Mouse (Mus musculus) neural tube, embryonic 11.5 days (tissue): Measurements from ENCODE around the gene Efna3. TPM values are rescaled to one million over a fixed set of nuclear protein-coding genes. Genes with fewer than 3 reads are reported as not detected.

ENCODE experiments used
- ATAC-seq: fragments of 200-750 bp; cut with Nextera tagmentation; 2 replicates; pipeline ENCODE4 v1.8.0; 2017; ENCODE audit warnings: moderate number of reproducible peaks, mild to moderate bottlenecking, moderate TSS enrichment, moderate library complexity; ENCODE audit not compliant: insufficient read depth, low FRiP score, low TSS enrichment
- DNase-seq: peaks from one replicate; pipeline ENCODE4 v3.0.0-alpha.2; 2015; ENCODE audit warnings: low spot score
- H3K27ac ChIP-seq: fragments of 300-500 bp; sonication (generic); 2 replicates; pipeline ENCODE4 v1.5.1; 2014; ENCODE audit warnings: low read depth, mild to moderate bottlenecking, low read length
- H3K27me3 ChIP-seq: fragments of 300-500 bp; sonication (generic); 2 replicates; pipeline ENCODE4 v1.6.1; 2014; ENCODE audit warnings: mild to moderate bottlenecking, low read length, mixed read lengths; ENCODE audit not compliant: control insufficient read depth, insufficient read depth
- H3K36me3 ChIP-seq: fragments of 300-500 bp; sonication (generic); 2 replicates; pipeline ENCODE4 v1.6.1; 2014; ENCODE audit warnings: mild to moderate bottlenecking, low read length, moderate library complexity, mixed read lengths; ENCODE audit not compliant: control insufficient read depth, insufficient read depth
- H3K4me1 ChIP-seq: fragments of 300-500 bp; sonication (generic); 2 replicates; pipeline ENCODE4 v1.6.1; 2014; ENCODE audit warnings: low read length, mixed read lengths; ENCODE audit not compliant: control insufficient read depth, insufficient read depth
- H3K4me2 ChIP-seq: fragments of 300-500 bp; sonication (generic); 2 replicates; pipeline ENCODE4 v1.6.1; 2014; ENCODE audit warnings: low read depth, mild to moderate bottlenecking, moderate library complexity
- H3K4me3 ChIP-seq: fragments of 300-500 bp; sonication (generic); 2 replicates; pipeline ENCODE4 v1.5.1; 2014; ENCODE audit warnings: low read depth, low read length
- H3K9ac ChIP-seq: fragments of 300-500 bp; sonication (generic); 2 replicates; pipeline ENCODE4 v1.6.1; 2014; ENCODE audit warnings: mild to moderate bottlenecking, low read length
- H3K9me3 ChIP-seq: fragments of 300-500 bp; sonication (generic); 2 replicates; pipeline ENCODE4 v1.6.1; 2016; ENCODE audit warnings: low read length; ENCODE audit not compliant: control insufficient read depth
- WGBS: fragments of 180-500 bp; shearing (Covaris S2); extraction: QIAGEN DNeasy Blood & Tissue Kit; methylation state at CpG from one replicate; pipeline ENCODE4 v1.1.7; 2014; 5-methylcytosine and 5-hydroxymethylcytosine counted together
- polyA plus RNA-seq: library from polyadenylated mRNA; unstranded; fragments of >200 nt; fragmentation: Nextera tagmentation; extraction: Ambion mirVana; gene quantifications from 2 replicates; pipeline ENCODE4 v1.2.1, GENCODE M21; 2014

Efna3 gene
- polyA plus RNA-seq, 1 experiment from 2014 or later = 36.5 TPM

DNA sequence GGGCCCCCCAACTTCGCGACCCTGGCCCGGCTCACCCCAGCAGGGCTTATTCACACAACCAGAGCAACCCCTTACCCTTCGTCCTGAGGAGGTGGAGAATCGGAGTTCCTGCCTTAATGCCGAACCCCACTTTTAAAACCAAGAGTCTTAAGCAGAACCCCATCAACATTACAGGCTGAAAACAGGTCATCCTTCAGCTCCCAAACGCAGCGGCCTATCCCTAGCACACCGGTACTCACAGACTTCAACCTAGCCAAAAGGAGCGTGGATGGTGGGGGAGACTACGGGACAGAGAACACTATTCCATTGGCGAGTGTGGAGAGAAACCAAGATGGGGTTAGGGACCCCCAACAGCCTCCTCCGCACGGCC lies 649 bp downstream of the Efna3 start:
- H3K9ac ChIP-seq = peak overlapping the region; percentile 88
- no peaks in the 10 kb centered on the region for H3K36me3 ChIP-seq
- H3K4me3 ChIP-seq = peak overlapping the region; percentile 58
- peaks cover 35% of the 10 kb centered on the region for H3K4me1 ChIP-seq
- peak overlapping the region; percentile 96 for H3K27ac ChIP-seq
- no peaks in the 10 kb centered on the region for H3K9me3 ChIP-seq
- peaks cover 44% of the 10 kb centered on the region for H3K27me3 ChIP-seq
- ATAC-seq = no peak
- WGBS = under 1% methylated on average over 14 of the region's 14 CpGs
- peak overlapping the region; percentile 70 for H3K4me2 ChIP-seq
- DNase-seq = peak; percentile 48

DNA sequence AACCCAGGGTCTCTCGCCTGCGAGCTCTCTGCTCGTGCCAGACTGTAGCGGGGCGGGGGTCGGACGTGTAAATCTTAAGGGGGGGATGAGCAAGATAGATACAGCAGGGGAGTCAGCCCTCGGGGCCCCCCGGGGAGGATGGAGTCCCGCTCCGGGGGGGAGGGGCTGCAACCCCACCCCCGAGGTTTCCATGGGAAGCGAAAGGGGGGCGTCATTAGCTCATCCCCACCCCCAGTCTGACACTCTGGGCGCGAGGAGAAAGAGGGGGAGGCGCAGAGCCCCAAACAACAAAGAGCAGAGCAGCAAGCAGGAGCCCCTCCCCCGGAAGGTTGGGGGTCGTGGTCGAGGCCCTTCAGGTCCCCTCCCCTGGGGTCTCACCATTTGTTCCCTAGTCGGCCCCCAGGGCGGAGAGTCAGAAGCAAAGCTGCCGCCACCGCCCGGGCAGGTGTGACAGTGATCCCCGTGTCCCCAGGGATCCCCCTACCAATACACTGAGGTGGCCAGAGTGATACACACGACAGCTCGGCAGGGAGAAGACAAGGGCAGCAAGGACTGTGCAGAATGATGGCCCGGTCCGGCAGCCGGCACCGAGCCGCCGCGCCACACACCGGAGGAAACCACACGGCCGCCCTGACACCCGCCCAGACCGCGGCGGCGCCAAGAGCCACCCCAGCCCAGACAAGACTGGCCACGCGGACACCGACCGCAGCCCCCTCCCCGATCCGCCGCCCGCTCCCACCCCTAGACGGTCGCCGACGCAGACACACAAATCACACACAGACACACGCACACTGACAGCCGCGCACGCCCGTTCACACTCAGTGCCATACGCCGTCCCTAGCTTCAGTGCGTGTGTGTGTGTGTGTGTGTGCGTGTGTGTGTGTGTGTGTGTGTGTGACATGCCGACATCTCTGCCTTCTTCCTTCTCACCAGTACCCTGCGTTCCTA lies 1.3 kb downstream of the Efna3 start:
- H3K36me3 ChIP-seq = no peaks in the 10 kb centered on the region
- peaks cover 39% of the 10 kb centered on the region for H3K4me1 ChIP-seq
- peaks cover 46% of the 10 kb centered on the region for H3K27me3 ChIP-seq
- peak overlapping the region; percentile 96 for H3K27ac ChIP-seq
- H3K9me3 ChIP-seq = no peaks in the 10 kb centered on the region
- peak overlapping the region; percentile 70 for H3K4me2 ChIP-seq
- H3K9ac ChIP-seq = peak overlapping the region; percentile 88
- DNase-seq = peak; percentile 62
- WGBS = under 1% methylated on average over 56 of the region's 66 CpGs
- peak overlapping the region; percentile 58 for H3K4me3 ChIP-seq
- ATAC-seq = peak; percentile 54

DNA sequence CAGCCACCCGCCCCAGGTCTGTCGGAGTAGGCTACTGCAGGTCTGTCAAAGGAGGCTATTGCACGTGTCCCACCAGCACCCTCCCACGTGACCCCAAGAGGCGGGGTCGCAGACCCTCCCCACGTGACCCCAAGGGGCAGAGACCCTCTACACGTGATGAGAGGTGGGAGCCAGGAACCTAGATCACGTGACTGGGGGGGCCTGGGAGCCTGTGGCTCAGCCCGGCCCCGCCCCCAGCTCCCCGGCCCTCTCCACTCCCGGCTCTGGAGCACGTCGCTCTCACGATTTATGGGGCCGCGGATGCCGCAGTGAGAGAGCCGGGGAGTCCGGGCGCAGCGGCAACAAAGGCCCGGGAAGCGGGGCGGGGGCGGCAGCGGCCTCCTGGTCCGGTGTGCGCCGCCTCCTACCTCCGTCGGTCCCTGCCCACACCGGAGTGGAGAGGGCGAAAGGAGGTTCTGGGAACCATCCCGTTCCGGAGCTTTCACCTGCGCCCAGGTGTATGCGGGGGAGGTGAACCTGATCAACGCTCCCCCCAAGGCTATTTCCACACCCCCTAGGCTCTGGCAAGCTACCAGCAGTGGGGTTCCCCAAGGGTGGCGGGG lies 2.1 kb downstream of the Efna3 start:
- Histone ChIP-seq H3K36me3 (no peaks in the 10 kb centered on the region), H3K4me2 (peak overlapping the region; percentile 70), H3K4me1 (peaks cover 44% of the 10 kb centered on the region), H3K9ac (peak overlapping the region; percentile 88), H3K27me3 (peaks cover 53% of the 10 kb centered on the region), H3K9me3 (no peaks in the 10 kb centered on the region), H3K27ac (peak overlapping the region; percentile 96), H3K4me3 (peak overlapping the region; percentile 58)
- peak; percentile 87 for DNase-seq
- peak; percentile 46 for ATAC-seq
- under 1% methylated on average over 34 of the region's 41 CpGs for WGBS

DNA sequence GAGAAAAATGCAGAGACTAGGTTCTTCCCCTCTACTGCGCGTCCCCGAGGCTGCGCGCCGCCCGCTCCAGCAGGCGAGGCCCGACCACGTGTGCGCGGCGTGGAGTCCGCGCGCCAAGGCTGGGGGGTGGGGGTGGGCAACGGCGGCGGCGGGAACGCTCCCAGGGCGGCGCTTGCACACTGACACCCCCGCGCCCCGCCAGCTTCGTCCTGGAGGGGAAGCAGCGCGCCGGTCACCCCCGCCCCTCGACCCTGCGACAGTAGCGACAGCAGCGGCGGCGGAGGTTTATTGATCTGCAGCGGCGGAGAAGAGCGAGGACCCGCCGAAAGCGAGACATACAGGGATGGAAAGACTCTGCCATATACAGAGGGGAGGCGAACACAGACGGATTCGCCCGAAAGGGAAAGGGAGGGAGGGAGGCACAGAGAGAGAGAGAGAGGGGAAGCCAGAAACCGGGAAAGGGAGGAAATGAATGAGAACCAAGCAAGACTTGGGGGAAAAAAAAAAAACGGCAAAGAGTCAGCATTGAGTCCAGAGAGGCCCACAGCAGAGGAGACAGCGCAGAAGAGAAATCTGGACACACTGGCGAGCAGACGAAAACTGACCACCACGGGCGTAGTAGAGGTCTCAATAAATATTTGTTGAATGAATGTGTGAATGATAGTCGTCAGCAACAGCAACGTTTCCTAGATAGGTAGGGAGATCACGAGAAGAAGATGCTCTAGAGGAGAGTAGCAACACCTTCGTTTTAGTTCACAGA lies 3.0 kb downstream of the Efna3 start:
- DNase-seq (peak; percentile 51), ATAC-seq (no peak)
- Histone ChIP-seq H3K9me3 (no peaks in the 10 kb centered on the region), H3K27me3 (peaks cover 55% of the 10 kb centered on the region), H3K9ac (no peak overlapping the region), H3K27ac (peak overlapping the region; percentile 96; the same call in 1 of the 2 replicates), H3K4me3 (peak overlapping the region; percentile 58), H3K4me2 (peak overlapping the region; percentile 70), H3K4me1 (peaks cover 48% of the 10 kb centered on the region), H3K36me3 (no peaks in the 10 kb centered on the region)
- WGBS = 4% methylated on average over 58 of the region's 58 CpGs

DNA sequence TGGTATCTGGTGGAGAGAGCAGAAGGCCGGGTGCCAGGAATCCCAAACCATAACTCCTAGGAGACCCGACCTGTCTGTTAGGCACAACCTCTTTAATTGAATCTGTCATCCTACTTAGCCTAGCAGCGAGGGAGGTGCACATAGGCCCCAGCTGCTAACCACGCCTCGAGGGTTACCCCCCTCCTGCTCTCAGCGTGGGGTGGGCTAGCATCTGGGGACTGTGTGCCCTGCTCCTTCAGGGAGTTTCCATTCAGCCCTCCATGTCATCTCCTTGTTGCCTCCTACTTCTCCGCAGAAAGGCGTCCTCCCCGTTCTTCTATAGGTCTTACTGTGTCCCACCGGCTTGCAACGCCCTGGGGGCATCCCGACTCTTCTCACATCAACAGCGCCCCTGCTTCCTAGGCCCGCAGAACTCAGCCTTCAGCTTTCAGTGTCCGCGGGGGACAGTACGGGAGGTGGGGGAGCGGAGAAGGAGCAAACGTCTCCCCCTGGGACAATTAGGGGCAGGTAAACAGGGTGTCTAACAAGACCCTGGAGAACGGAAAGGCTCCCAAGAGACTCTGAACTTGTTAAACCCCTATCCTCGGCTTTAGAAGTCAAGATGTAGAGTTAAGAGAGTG lies 3.7 kb downstream of the Efna3 start:
- Histone ChIP-seq H3K9ac (no peak overlapping the region), H3K27ac (no peak overlapping the region), H3K4me1 (peaks cover 48% of the 10 kb centered on the region), H3K9me3 (no peaks in the 10 kb centered on the region), H3K27me3 (peaks cover 55% of the 10 kb centered on the region), H3K4me3 (peak overlapping the region; percentile 58), H3K4me2 (peak overlapping the region; percentile 70), H3K36me3 (no peaks in the 10 kb centered on the region)
- DNase-seq (no peak), ATAC-seq (no peak)
- 10% methylated on average over 21 of the region's 21 CpGs for WGBS

DNA sequence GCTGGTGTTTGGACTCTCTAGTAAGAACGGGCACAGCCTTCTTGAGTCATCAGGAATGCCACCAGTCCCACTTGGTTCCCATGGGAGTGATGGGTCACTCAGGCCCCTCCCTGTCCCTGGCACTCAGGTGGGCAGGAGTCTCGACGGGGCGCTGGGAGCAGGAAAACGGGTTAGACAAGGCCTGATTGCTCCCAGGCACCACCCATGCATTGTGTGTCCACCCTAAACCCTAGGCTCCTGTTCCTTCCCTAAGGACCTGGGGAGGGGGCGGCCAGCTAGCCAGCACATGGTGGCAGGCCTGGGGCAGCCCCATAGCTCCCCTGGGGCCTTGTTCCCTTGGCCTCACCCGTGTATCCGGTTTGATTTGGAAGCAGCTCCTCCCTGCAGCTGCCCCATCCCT lies 4.4 kb downstream of the Efna3 start:
- ATAC-seq (no peak), DNase-seq (no peak)
- Histone ChIP-seq H3K36me3 (no peaks in the 10 kb centered on the region), H3K27me3 (peaks cover 55% of the 10 kb centered on the region), H3K4me3 (no peak overlapping the region; the same call in 1 of the 2 replicates), H3K9ac (no peak overlapping the region), H3K9me3 (no peaks in the 10 kb centered on the region), H3K4me1 (peaks cover 48% of the 10 kb centered on the region), H3K4me2 (no peak overlapping the region), H3K27ac (no peak overlapping the region)
- 69% methylated on average over 8 of the region's 8 CpGs for WGBS

DNA sequence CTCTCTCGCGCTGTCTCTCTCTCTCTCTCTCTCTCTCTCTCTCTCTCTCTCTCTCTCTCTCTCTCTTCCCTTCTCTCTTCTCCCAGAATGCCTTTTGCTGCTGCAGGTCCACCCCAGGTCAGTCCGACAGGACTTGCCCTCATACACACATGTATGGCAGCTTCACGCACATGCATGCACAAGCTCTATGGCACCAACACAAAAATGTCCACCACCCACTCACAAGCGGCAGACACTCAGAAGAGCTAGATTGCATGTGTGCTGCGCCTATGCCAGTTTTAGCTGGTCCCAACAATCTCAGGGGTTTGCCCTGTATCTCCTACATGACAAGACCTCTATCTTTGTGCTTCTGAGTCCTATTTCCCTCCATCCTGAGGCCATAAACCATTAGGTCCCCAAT lies 5.5 kb downstream of the Efna3 start:
- Histone ChIP-seq H3K36me3 (no peaks in the 10 kb centered on the region), H3K9ac (no peak overlapping the region), H3K4me1 (peaks cover 48% of the 10 kb centered on the region), H3K27ac (no peak overlapping the region), H3K4me3 (no peak overlapping the region), H3K9me3 (no peaks in the 10 kb centered on the region), H3K27me3 (peaks cover 53% of the 10 kb centered on the region), H3K4me2 (peak overlapping the region; percentile 2; the same call in 1 of the 2 replicates)
- DNase-seq (no peak), ATAC-seq (no peak)
- WGBS = 52% methylated on average over 6 of the region's 6 CpGs

DNA sequence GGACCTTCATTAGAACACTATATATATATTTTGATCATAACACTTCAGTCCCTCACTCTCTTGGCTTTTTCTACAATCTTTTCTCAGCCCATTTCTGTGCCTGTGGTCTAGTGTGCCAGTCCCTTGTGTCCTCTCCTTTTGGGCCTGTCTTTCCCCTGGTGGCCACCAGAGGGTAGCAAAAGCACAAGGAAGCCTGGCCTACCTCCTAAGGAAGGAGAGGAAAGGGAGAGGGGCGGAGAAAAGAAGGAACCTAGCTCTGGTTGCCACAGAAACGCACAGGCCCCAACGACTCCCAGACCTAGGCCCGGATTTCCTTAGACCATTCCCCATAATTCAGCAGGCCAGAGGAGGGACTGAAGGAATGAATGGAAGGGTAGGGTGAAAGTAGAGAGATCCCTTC lies 5.9 kb downstream of the Efna3 start:
- peak; percentile 88 for DNase-seq
- Histone ChIP-seq H3K9ac (no peak overlapping the region), H3K4me2 (peak overlapping the region; percentile 2; the same call in 1 of the 2 replicates), H3K4me1 (peaks cover 48% of the 10 kb centered on the region), H3K27ac (no peak overlapping the region), H3K9me3 (no peaks in the 10 kb centered on the region), H3K36me3 (no peaks in the 10 kb centered on the region), H3K27me3 (peaks cover 52% of the 10 kb centered on the region), H3K4me3 (no peak overlapping the region)
- 0% methylated on average over 4 of the region's 4 CpGs for WGBS
- ATAC-seq = no peak
